Mouse (Mus musculus): ENCODE measurements at regions not wholly inside any gene's neighbourhood (a gene's known extent, or its start where the extent isn't known, plus 50 kb on each side); places are given as distances from the start of the nearest gene placed in this dataset.
A peak's percentile ranks its signal among the peaks of the same experiment; 100 is the strongest.

GRCm38 (mm10) chrX:77009336-77009735, 406.6 kb upstream of the Cldn34d start:
- DNase-seq: no peak

- no peak for DNase-seq
Observed at GRCm38 (mm10) chrX:77013890-77014289, 411.2 kb upstream of the Cldn34d start.

GRCm38 (mm10) chrX:77050401-77051381, 448.0 kb upstream of the Cldn34d start:
- DNase-seq: peak; percentile 20 to 65

DNA sequence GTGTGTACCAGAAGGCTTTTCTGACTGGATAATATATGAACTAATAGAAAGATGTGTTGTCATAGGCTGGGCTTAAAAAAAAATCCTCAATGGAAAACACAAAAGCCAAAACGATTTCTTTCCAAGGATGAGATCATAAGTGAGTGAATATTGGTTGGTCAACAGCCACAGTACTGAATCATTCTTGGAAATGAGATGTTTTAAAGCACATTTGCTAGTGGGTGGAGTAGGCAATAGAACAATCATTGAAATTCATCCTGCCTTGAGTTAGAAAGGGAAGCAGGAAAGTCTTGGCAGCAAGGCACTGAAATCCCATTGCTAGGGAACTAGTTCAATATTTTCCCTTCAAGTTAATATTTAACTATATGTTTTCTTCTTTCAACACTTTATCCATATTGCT, 449.3 kb upstream of the Cldn34d start:
- DNase-seq: no peak

GRCm38 (mm10) chrX:77079776-77080175, 431.0 kb upstream of the Tbl1x start:
- no peak for DNase-seq

DNA sequence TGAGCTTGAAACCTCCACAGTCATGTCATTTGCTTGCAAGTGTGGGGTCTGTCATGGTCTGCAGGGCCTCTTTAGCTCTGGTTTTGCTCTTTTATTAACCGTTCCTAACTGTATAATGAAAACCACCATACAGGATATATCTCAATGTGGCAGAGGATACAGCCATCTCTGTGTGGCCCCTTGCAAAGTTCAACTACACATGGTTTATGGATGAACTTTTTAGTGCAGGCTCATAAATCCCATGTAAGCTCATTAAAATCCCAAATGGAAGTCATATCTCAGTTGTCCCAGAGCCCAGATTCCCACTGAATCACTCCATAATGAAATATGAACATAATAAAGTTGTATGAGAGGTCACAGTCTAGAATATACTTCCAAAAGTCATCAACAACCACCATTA, 428.1 kb upstream of the Tbl1x start:
- no peak for DNase-seq

DNA sequence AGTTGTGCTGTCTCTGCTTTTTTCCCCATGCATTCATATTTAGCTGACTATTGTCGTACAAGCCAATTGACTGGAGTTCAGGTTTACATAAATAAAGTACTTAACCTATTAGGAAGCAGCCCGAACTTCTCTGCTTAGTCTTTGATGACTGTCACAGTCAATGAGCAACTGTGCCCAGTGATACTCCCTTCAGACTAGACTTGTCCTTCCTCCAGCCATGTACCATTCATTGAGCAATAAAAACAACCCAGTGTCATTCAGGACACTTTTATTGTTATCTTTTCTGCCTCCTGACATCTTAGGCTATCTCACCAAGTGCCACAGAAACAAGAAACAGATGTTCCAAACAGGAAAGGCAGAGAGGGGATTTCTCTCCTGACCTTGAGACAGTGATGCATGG, 389.1 kb upstream of the Tbl1x start:
- DNase-seq: no peak
